In genomic region chr5:35680958-35681357, GRCm38 (mm10) we compare ENCODE assay signal across 8 mouse cellular contexts. TPM values are rescaled to one million over a fixed set of nuclear protein-coding genes. Genes with fewer than 3 reads are reported as not detected.
A peak's percentile ranks its signal among the peaks of the same experiment; 100 is the strongest.
DNase-seq lines count a peak whose midpoint lies in the region; ATAC-seq and TF ChIP-seq lines count a peak whose summit lies in the region.
"Had no signal": no experiment of that assay in that cellular context is flagged by ENCODE, and none has a peak within 500 bp of the region (broad histone marks: within the 10 kb centered on the region; RNA-seq: fewer than 3 reads in every experiment).

No protein-coding gene starts in this region.

- peak; percentile 61 for DNase-seq in kidney, adult 18-20 months
- DNase-seq in CH12.LX (ENCODE audit: extremely low read depth): no peak
- DNase-seq in layer of hippocampus, adult 9-10 months (ENCODE audit: low spot score): peak; percentile 31
- DNase-seq in spleen, postnatal 14 days (ENCODE audit: low spot score in 2 of 2): no peak
- DNase-seq in midbrain, embryonic 14.5 days: no peak

- WGBS in kidney, embryonic 16.5 days: 57% methylated on average over 2 of the region's 2 CpGs
- WGBS in midbrain, embryonic 14.5 days: 46% methylated on average over 2 of the region's 2 CpGs

- H3K79me2 ChIP-seq in CH12.LX (replicated peaks; ENCODE audit: control insufficient read depth, extremely low read depth, insufficient read depth, poor library complexity, severe bottlenecking): no peaks in the 10 kb centered on the region

- H3K4me1 ChIP-seq in kidney, embryonic 16.5 days (ENCODE audit: insufficient read depth, low read length): peaks cover 10% of the 10 kb centered on the region
- H3K4me1 ChIP-seq in CH12.LX (ENCODE audit: control insufficient read depth in 1 of 2, insufficient read depth in 2 of 2): no peaks in the 10 kb centered on the region
- H3K4me1 ChIP-seq in cortical plate, adult 2 months (ENCODE audit: control insufficient read depth, insufficient read depth, low read length): no peaks in the 10 kb centered on the region
- H3K4me1 ChIP-seq in midbrain, embryonic 14.5 days (ENCODE audit: control insufficient read depth, insufficient read depth, low read length): no peaks in the 10 kb centered on the region

- no peak for ATAC-seq in kidney, embryonic 16.5 days (ENCODE audit: low FRiP score, low TSS enrichment)
- no peak for ATAC-seq in midbrain, embryonic 14.5 days (ENCODE audit: low FRiP score, low TSS enrichment)

- no peaks in the 10 kb centered on the region for H3K36me3 ChIP-seq in kidney, embryonic 16.5 days (ENCODE audit: insufficient read depth, low read length)
- H3K36me3 ChIP-seq in CH12.LX (replicated peaks in 1 of 2; ENCODE audit: control insufficient read depth in 1 of 2, insufficient read depth in 1 of 2, low read length in 1 of 2): no peaks in the 10 kb centered on the region
- H3K36me3 ChIP-seq in midbrain, embryonic 14.5 days (ENCODE audit: control insufficient read depth, insufficient read depth, low read length): no peaks in the 10 kb centered on the region
- H3K36me3 ChIP-seq: liver, embryonic 15.5 days had no signal

- peaks cover 27% of the 10 kb centered on the region for H3K27me3 ChIP-seq in kidney, embryonic 16.5 days (ENCODE audit: insufficient read depth, low read length)
- H3K27me3 ChIP-seq in CH12.LX (replicated peaks): peaks cover 34% of the 10 kb centered on the region
- peaks cover 21% of the 10 kb centered on the region for H3K27me3 ChIP-seq in midbrain, embryonic 14.5 days (ENCODE audit: control insufficient read depth, insufficient read depth, low read length)

- no peak for TF ChIP-seq EP300 in CH12.LX (IDR thresholded peaks at IDR 0.05; ENCODE audit: low read length)

- dilution Hi-C loops in CH12.LX (cut with MboI; ENCODE audit: extremely low pct_ligation_motif_present, extremely low pct_unique_long_range_greater_than_20kb, low sequenced_read_pairs): no loop called here

- H3K4me2 ChIP-seq in kidney, embryonic 16.5 days (replicated peaks; ENCODE audit: low read depth, low read length): no peak overlapping the region
- no peak overlapping the region for H3K4me2 ChIP-seq in CH12.LX (ENCODE audit: insufficient read depth, low read depth, poor library complexity, severe bottlenecking)
- H3K4me2 ChIP-seq in midbrain, embryonic 14.5 days (ENCODE audit: low read length): no peak overlapping the region
- H3K4me2 ChIP-seq: liver, embryonic 15.5 days had no signal

- no peak overlapping the region for H3K9ac ChIP-seq in kidney, embryonic 16.5 days (replicated peaks; ENCODE audit: low read length)
- H3K9ac ChIP-seq in CH12.LX (ENCODE audit: insufficient read depth, low read depth): no peak overlapping the region
- no peak overlapping the region for H3K9ac ChIP-seq in midbrain, embryonic 14.5 days (replicated peaks; ENCODE audit: low read length)
- H3K9ac ChIP-seq: liver, embryonic 15.5 days had no signal

- in situ Hi-C loops in CH12.LX (cut with MboI; ENCODE audit: low pct_ligation_motif_present, low pct_unique_long_range_greater_than_20kb, low sequenced_read_pairs): no loop called here

- TF ChIP-seq CTCF in CH12.LX (conservative IDR thresholded peaks at IDR 0.05 in 1 of 2, IDR thresholded peaks at IDR 0.05 in 1 of 2; ENCODE audit: low read depth in 2 of 2, low read length in 2 of 2): peak in 1 of 2 experiments; percentile 59; a peak in 2 of 4 replicates
- TF ChIP-seq CTCF in cortical plate, adult 2 months (IDR thresholded peaks at IDR 0.05; ENCODE audit: extremely low read depth, insufficient read depth, low read length): peak; percentile 66

- H3K9me3 ChIP-seq in kidney, embryonic 16.5 days (ENCODE audit: low read length): no peaks in the 10 kb centered on the region
- H3K9me3 ChIP-seq in CH12.LX (replicated peaks; ENCODE audit: low read length): no peaks in the 10 kb centered on the region
- no peaks in the 10 kb centered on the region for H3K9me3 ChIP-seq in midbrain, embryonic 14.5 days (ENCODE audit: control insufficient read depth, low read length)
- H3K9me3 ChIP-seq: liver, embryonic 15.5 days had no signal

- no peak for TF ChIP-seq POLR2A in CH12.LX (IDR thresholded peaks at IDR 0.05; ENCODE audit: low read depth, low read length)
- TF ChIP-seq POLR2A in cortical plate, adult 2 months (IDR thresholded peaks at IDR 0.05; ENCODE audit: extremely low read depth, insufficient read depth, low read length): no peak

- peak; percentile 54 for TF ChIP-seq RAD21 in CH12.LX (IDR thresholded peaks at IDR 0.05; ENCODE audit: low read depth, low read length)

- H3K4me3 ChIP-seq in kidney, embryonic 16.5 days (ENCODE audit: low read length): no peak overlapping the region
- H3K4me3 ChIP-seq in CH12.LX (replicated peaks in 1 of 3; ENCODE audit: low read depth in 2 of 3, low read length in 2 of 3, poor library complexity in 1 of 3): no peak overlapping the region
- no peak overlapping the region for H3K4me3 ChIP-seq in cortical plate, adult 2 months (ENCODE audit: insufficient read depth, low read length)
- H3K4me3 ChIP-seq in midbrain, embryonic 14.5 days (replicated peaks; ENCODE audit: low read depth, low read length): no peak overlapping the region
- H3K4me3 ChIP-seq: liver, embryonic 15.5 days had no signal

- H3K27ac ChIP-seq in kidney, embryonic 16.5 days (ENCODE audit: low read length): no peak overlapping the region
- no peak overlapping the region for H3K27ac ChIP-seq in CH12.LX (ENCODE audit: insufficient read depth, low read depth)
- H3K27ac ChIP-seq in cortical plate, adult 2 months (ENCODE audit: insufficient read depth, low read length): no peak overlapping the region
- H3K27ac ChIP-seq in midbrain, embryonic 14.5 days (replicated peaks; ENCODE audit: low read depth, low read length): no peak overlapping the region
- H3K27ac ChIP-seq: liver, embryonic 15.5 days had no signal

TF ChIP-seq in CH12.LX, 34 proteins besides CTCF, POLR2A, EP300 and RAD21:
- TF ChIP-seq SMC3 (IDR thresholded peaks at IDR 0.05; ENCODE audit: low read depth, low read length): peak; percentile 53
- TF ChIP-seq TCF12 (IDR thresholded peaks at IDR 0.05; ENCODE audit: low read depth, low read length): no peak
TF ChIP-seq in CH12.LX: peak in this region for 1.

RNA-seq across cellular contexts. Expression of gene Htra3, which starts 1.4 kb away (rescaled TPM):
- 16.9 and 18.4 TPM in 2 replicates for polyA plus RNA-seq in kidney, embryonic 16.5 days (2015; fragmentation: Nextera tagmentation; extraction: Ambion mirVana)
- total RNA-seq in CH12.LX (2012; rRNA removed): not detected in 2 replicates
- total RNA-seq in CH12.LX (2014; rRNA removed): not detected in 2 replicates
- not detected in 2 replicates for polyA plus RNA-seq in CH12.LX (2012; ENCODE audit: insufficient read length, low read depth)
- 6.5 and 6.9 TPM in 2 replicates for polyA plus RNA-seq in cortical plate, adult 2 months (2012; rRNA removed)
- polyA plus RNA-seq in midbrain, embryonic 14.5 days (2014; fragmentation: Nextera tagmentation; extraction: Ambion mirVana): 11.2 and 11.4 TPM in 2 replicates

RNA-seq across cellular contexts. Expression of gene Sh3tc1, which starts 58.8 kb away (rescaled TPM):
- 25.2 and 27.6 TPM in 2 replicates for polyA plus RNA-seq in kidney, embryonic 16.5 days (2015; fragmentation: Nextera tagmentation; extraction: Ambion mirVana)
- total RNA-seq in CH12.LX (2012; rRNA removed): 0.85 and 0.97 TPM in 2 replicates
- 1.2 and 1.4 TPM in 2 replicates for total RNA-seq in CH12.LX (2014; rRNA removed)
- polyA plus RNA-seq in CH12.LX (2012; ENCODE audit: insufficient read length, low read depth): 2.3 and 3.5 TPM in 2 replicates
- 1.2 and 1.4 TPM in 2 replicates for polyA plus RNA-seq in cortical plate, adult 2 months (2012; rRNA removed)
- 1.7 and 2.2 TPM in 2 replicates for polyA plus RNA-seq in midbrain, embryonic 14.5 days (2014; fragmentation: Nextera tagmentation; extraction: Ambion mirVana)

Comparison
In these comparisons a context has a peak if more than half of its experiments do, and no peak if none do; other contexts are left out.
1. DNase-seq: peak in kidney, adult 18-20 months (single experiment) and layer of hippocampus, adult 9-10 months (single experiment); none in CH12.LX (single experiment), spleen, postnatal 14 days (0 of 2) and midbrain, embryonic 14.5 days (single experiment).